Mouse (Mus musculus): ENCODE measurements around the gene Nkpd1. TPM values are rescaled to one million over a fixed set of nuclear protein-coding genes. Genes with fewer than 3 reads are reported as not detected.

Nkpd1 gene
- total RNA-seq, 2 experiments from 2014 or later, result 0.38 to 0.71 TPM

GRCm38 (mm10) chr7:19558965-19559364 is 41.3 kb downstream of the Nkpd1 start:
- no peak for DNase-seq (ENCODE audit: low spot score in 2 of 2)
- peak; percentile 73 for TF ChIP-seq CTCF (conservative IDR thresholded peaks at IDR 0.05)
- peak overlapping the region; percentile 25; the same call in 1 of the 2 replicates for H3K27ac ChIP-seq
- H3K4me3 ChIP-seq, result 0 out of 2 replicates have a peak overlapping the region, but pooled peaks have one; percentile 15

- Histone ChIP-seq H3K4me3 (peak overlapping the region; percentile 99), H3K27ac (peak overlapping the region; percentile 97)
- DNase-seq (ENCODE audit: low spot score in 2 of 2), result no peak
- no peak for TF ChIP-seq CTCF (conservative IDR thresholded peaks at IDR 0.05)
Measured at GRCm38 (mm10) chr7:19560491-19561260, 43.0 kb downstream of the Nkpd1 start.

- no peak for TF ChIP-seq CTCF (conservative IDR thresholded peaks at IDR 0.05)
- Histone ChIP-seq H3K27ac (peak overlapping the region; percentile 97), H3K4me3 (peak overlapping the region; percentile 99)
- DNase-seq (ENCODE audit: low spot score in 2 of 2), result no peak
Measured at GRCm38 (mm10) chr7:19561431-19561764, 43.8 kb downstream of the Nkpd1 start.

- no peak; the same call in 1 of the 2 replicates for TF ChIP-seq CTCF (conservative IDR thresholded peaks at IDR 0.05)
- peak overlapping the region; percentile 99 for H3K4me3 ChIP-seq
- peak overlapping the region; percentile 97 for H3K27ac ChIP-seq
- DNase-seq (ENCODE audit: low spot score in 2 of 2), result peak; percentile 84 to 89
Measured at GRCm38 (mm10) chr7:19561765-19562642, 44.4 kb downstream of the Nkpd1 start.

GRCm38 (mm10) chr7:19562643-19563410 is 45.2 kb downstream of the Nkpd1 start, which contains the start of gene Ppp1r37:
Ppp1r37 (minus strand) TSS chr7:19563076.
- Histone ChIP-seq H3K27ac (peak within 1 kb of the TSS; percentile 97), H3K4me3 (peak within 1 kb of the TSS; percentile 99)
- no peak for DNase-seq (ENCODE audit: low spot score in 2 of 2)
- TF ChIP-seq CTCF (conservative IDR thresholded peaks at IDR 0.05), result no peak

- Histone ChIP-seq H3K4me3 (no peak overlapping the region), H3K27ac (no peak overlapping the region)
- no peak for DNase-seq (ENCODE audit: low spot score in 2 of 2)
- TF ChIP-seq CTCF (conservative IDR thresholded peaks at IDR 0.05), result no peak
Measured at GRCm38 (mm10) chr7:19563884-19564283, 46.2 kb downstream of the Nkpd1 start.

GRCm38 (mm10) chr7:19564455-19564854 is 46.8 kb downstream of the Nkpd1 start:
- TF ChIP-seq CTCF (conservative IDR thresholded peaks at IDR 0.05), result peak; percentile 56
- no peak for DNase-seq (ENCODE audit: low spot score in 2 of 2)
- Histone ChIP-seq H3K4me3 (no peak overlapping the region), H3K27ac (no peak overlapping the region)

GRCm38 (mm10) chr7:19565803-19566202 is 48.2 kb downstream of the Nkpd1 start:
- no peak overlapping the region for H3K27ac ChIP-seq
- H3K4me3 ChIP-seq, result no peak overlapping the region
- no peak for DNase-seq (ENCODE audit: low spot score in 2 of 2)
- TF ChIP-seq CTCF (conservative IDR thresholded peaks at IDR 0.05), result no peak

- no peak overlapping the region for H3K4me3 ChIP-seq
- no peak overlapping the region for H3K27ac ChIP-seq
- no peak for DNase-seq (ENCODE audit: low spot score in 2 of 2)
- TF ChIP-seq CTCF (conservative IDR thresholded peaks at IDR 0.05), result no peak
Measured at GRCm38 (mm10) chr7:19567426-19567825, 49.8 kb downstream of the Nkpd1 start.

GRCm38 (mm10) chr7:19569647-19570046 is 52.0 kb downstream of the Nkpd1 start:
- no peak overlapping the region for H3K27ac ChIP-seq
- no peak for DNase-seq (ENCODE audit: low spot score in 2 of 2)
- TF ChIP-seq CTCF (conservative IDR thresholded peaks at IDR 0.05), result no peak
- no peak overlapping the region for H3K4me3 ChIP-seq

GRCm38 (mm10) chr7:19572926-19573775 is 55.5 kb downstream of the Nkpd1 start:
- DNase-seq (ENCODE audit: low spot score in 2 of 2), result peak; percentile 55 to 67
- H3K4me3 ChIP-seq, result peak overlapping the region; percentile 76
- TF ChIP-seq CTCF (conservative IDR thresholded peaks at IDR 0.05), result peak; percentile 58
- peak overlapping the region; percentile 84 for H3K27ac ChIP-seq

- Histone ChIP-seq H3K4me3 (peak overlapping the region; percentile 76), H3K27ac (peak overlapping the region; percentile 84)
- DNase-seq (ENCODE audit: low spot score in 2 of 2), result no peak
- TF ChIP-seq CTCF (conservative IDR thresholded peaks at IDR 0.05), result no peak
Measured at GRCm38 (mm10) chr7:19573776-19574140, 56.1 kb downstream of the Nkpd1 start.

Other genes with a start within 250 kb of the Nkpd1 start
- gene Vasp, start 246.0 kb upstream of the Nkpd1 start, total RNA-seq (2021), result 10 to 100 TPM; 15.7 to 17.1 TPM
- not detected for gene Ppm1n, start 237.8 kb upstream of the Nkpd1 start, total RNA-seq (2021)
- gene Rtn2, start 235.2 kb upstream of the Nkpd1 start, total RNA-seq (2021), result 10 to 100 TPM; 90.3 to 92.7 TPM
- gene Fosb, start 207.8 kb upstream of the Nkpd1 start, total RNA-seq (2021), result 10 to 100 TPM; 12.8 to 14.1 TPM
- gene Ercc1, start 173.1 kb upstream of the Nkpd1 start, total RNA-seq (2021), result 10 to 100 TPM; 51.7 to 51.9 TPM
- 10 to 100 TPM; 18.1 to 19.5 TPM for gene Cd3eap, start 158.4 kb upstream of the Nkpd1 start, total RNA-seq (2021)
- 1 to 10 TPM; 6.1 to 6.9 TPM for gene Ppp1r13l, start 158.1 kb upstream of the Nkpd1 start, total RNA-seq (2021)
- 10 to 100 TPM; 36.4 to 36.5 TPM for gene Ercc2, start 135.8 kb upstream of the Nkpd1 start, total RNA-seq (2021)
- gene Klc3, start 113.7 kb upstream of the Nkpd1 start, total RNA-seq (2021), result 1 to 10 TPM; 3.2 to 3.5 TPM
- not detected for gene Ckm, start 113.1 kb upstream of the Nkpd1 start, total RNA-seq (2021)
- gene Mark4, start 59.0 kb upstream of the Nkpd1 start, total RNA-seq (2021), result 10 to 100 TPM; 92.9 to 99.6 TPM
- gene Exoc3l2, start 54.5 kb upstream of the Nkpd1 start, total RNA-seq (2021), result under 1 TPM; 0.10 to 0.38 TPM
- gene Bloc1s3, start 9.5 kb upstream of the Nkpd1 start, total RNA-seq (2021), result 1 to 10 TPM; 6.0 to 6.9 TPM
- gene Trappc6a, start 9.4 kb upstream of the Nkpd1 start, total RNA-seq (2021), result 10 to 100 TPM; 17.2 to 20.7 TPM
- 100 to 1,000 TPM; 116 to 118 TPM for gene Ppp1r37, start 45.2 kb downstream of the Nkpd1 start, total RNA-seq (2021)
- gene Zfp296, start 59.4 kb downstream of the Nkpd1 start, total RNA-seq (2021), result under 1 TPM; 0.81 to 0.95 TPM
- gene Gemin7, start 59.8 kb downstream of the Nkpd1 start, total RNA-seq (2021), result 10 to 100 TPM; 38.8 to 43.9 TPM
- gene Clasrp, start 86.6 kb downstream of the Nkpd1 start, total RNA-seq (2021), result 100 to 1,000 TPM in 1 of 2 experiments, 10 to 100 TPM in 1; 95.4 to 112 TPM
- 10 to 100 TPM in 1 of 2 experiments, 1 to 10 TPM in 1; 9.8 to 11.3 TPM for gene Relb, start 111.6 kb downstream of the Nkpd1 start, total RNA-seq (2021)
- gene Clptm1, start 147.2 kb downstream of the Nkpd1 start, total RNA-seq (2021), result 100 to 1,000 TPM; 136 to 151 TPM
- gene Apoc2, start 160.1 kb downstream of the Nkpd1 start, total RNA-seq (2021), result not detected
- not detected for gene Gm44805, start 163.6 kb downstream of the Nkpd1 start, total RNA-seq (2021)
- not detected for gene Apoc4, start 163.6 kb downstream of the Nkpd1 start, total RNA-seq (2021)
- 1 to 10 TPM; 3.1 to 3.5 TPM for gene Apoc1, start 174.8 kb downstream of the Nkpd1 start, total RNA-seq (2021)
- 1,000 to 10,000 TPM; 2,242 to 2,264 TPM for gene Apoe, start 181.3 kb downstream of the Nkpd1 start, total RNA-seq (2021)
- gene Tomm40, start 197.6 kb downstream of the Nkpd1 start, total RNA-seq (2021), result 100 to 1,000 TPM; 110 TPM
- gene Nectin2, start 232.6 kb downstream of the Nkpd1 start, total RNA-seq (2021), result 1 to 10 TPM; 4.5 to 5.9 TPM

All from layer of hippocampus, adult 2 months (tissue).